Mouse (Mus musculus): Measurements from ENCODE around the gene Prkag2. TPM values are rescaled to one million over a fixed set of nuclear protein-coding genes. Genes with fewer than 3 reads are reported as not detected.

Gene Prkag2
- polyA plus RNA-seq, 1 experiment from 2014 or later = 59.1 TPM

DNA sequence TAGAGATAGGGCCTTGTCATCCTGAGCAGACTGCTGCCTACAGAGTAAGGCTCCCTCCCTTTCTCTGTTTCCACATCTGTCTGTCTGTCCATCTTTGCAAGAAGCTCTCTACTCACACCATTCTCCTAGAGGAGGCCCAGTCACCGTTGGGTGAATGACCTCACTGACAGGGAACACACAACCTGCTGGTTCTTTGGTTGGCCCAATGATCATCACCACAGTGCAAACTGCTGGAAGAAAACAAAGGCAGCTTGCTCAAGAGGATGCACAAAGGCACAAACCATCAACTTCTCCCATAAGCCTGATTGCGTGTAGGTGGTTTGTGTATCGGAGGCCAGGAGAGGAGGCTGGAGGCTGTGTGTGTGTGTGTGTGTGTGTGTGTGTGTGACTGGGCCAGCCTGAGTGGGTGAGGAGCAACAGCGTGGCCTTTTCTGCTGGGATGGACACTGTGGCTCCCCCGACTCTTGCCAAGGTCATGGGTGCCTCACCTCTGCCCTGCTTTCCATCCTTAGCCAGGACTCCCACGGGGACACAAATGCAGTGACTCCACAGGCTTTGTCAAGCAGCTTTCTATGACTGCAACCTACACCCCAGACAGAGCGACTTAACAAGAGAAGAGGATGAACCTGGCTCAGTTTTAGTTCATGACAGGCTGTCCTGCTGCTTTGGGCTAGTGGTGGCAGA lies 149.4 kb downstream of the Prkag2 start:
- no peak overlapping the region for H3K9ac ChIP-seq (ENCODE audit: low read length)
- no peaks in the 10 kb centered on the region for H3K36me3 ChIP-seq (ENCODE audit: control insufficient read depth, insufficient read depth, low read length)
- no peak for DNase-seq (ENCODE audit: low spot score)
- no peaks in the 10 kb centered on the region for H3K9me3 ChIP-seq (ENCODE audit: control insufficient read depth, low read length)
- ATAC-seq (ENCODE audit: insufficient read depth, low FRiP score, low TSS enrichment) = no peak
- H3K4me3 ChIP-seq (ENCODE audit: low read depth, low read length) = no peak overlapping the region
- no peaks in the 10 kb centered on the region for H3K27me3 ChIP-seq (ENCODE audit: control insufficient read depth, insufficient read depth, low read length)
- no peaks in the 10 kb centered on the region for H3K4me1 ChIP-seq (ENCODE audit: control insufficient read depth, insufficient read depth, low read length)
- WGBS = 83% methylated on average over 7 of the region's 7 CpGs
- H3K27ac ChIP-seq (ENCODE audit: low read depth, low read length) = no peak overlapping the region
- H3K4me2 ChIP-seq (ENCODE audit: low read depth) = no peak overlapping the region

DNA sequence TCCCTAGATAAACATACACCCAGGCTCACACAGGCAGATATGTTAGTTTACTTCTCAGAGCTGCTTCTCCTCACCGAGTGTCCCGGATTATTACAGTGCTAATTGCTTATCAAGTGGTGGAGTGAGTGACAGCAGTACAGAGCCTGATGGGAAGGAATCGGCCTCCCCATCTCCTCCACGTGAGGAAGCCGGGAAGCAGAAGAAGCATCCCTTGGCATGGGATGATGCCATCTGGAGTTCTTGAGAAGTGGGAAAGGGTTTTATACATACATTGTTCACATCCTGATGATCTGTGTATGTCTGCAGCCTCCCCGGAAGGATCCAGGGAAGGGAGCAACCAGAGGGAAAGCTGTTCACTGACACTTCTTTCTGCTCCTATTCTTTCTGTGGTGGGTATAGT lies 150.4 kb downstream of the Prkag2 start:
- no peak overlapping the region for H3K4me3 ChIP-seq (ENCODE audit: low read depth, low read length)
- H3K9ac ChIP-seq (ENCODE audit: low read length) = no peak overlapping the region
- no peak overlapping the region for H3K27ac ChIP-seq (ENCODE audit: low read depth, low read length)
- no peaks in the 10 kb centered on the region for H3K27me3 ChIP-seq (ENCODE audit: control insufficient read depth, insufficient read depth, low read length)
- no peaks in the 10 kb centered on the region for H3K36me3 ChIP-seq (ENCODE audit: control insufficient read depth, insufficient read depth, low read length)
- no peaks in the 10 kb centered on the region for H3K9me3 ChIP-seq (ENCODE audit: control insufficient read depth, low read length)
- no peak for ATAC-seq (ENCODE audit: insufficient read depth, low FRiP score, low TSS enrichment)
- 81% methylated on average over 6 of the region's 6 CpGs for WGBS
- no peaks in the 10 kb centered on the region for H3K4me1 ChIP-seq (ENCODE audit: control insufficient read depth, insufficient read depth, low read length)
- no peak for DNase-seq (ENCODE audit: low spot score)
- no peak overlapping the region for H3K4me2 ChIP-seq (ENCODE audit: low read depth)

DNA sequence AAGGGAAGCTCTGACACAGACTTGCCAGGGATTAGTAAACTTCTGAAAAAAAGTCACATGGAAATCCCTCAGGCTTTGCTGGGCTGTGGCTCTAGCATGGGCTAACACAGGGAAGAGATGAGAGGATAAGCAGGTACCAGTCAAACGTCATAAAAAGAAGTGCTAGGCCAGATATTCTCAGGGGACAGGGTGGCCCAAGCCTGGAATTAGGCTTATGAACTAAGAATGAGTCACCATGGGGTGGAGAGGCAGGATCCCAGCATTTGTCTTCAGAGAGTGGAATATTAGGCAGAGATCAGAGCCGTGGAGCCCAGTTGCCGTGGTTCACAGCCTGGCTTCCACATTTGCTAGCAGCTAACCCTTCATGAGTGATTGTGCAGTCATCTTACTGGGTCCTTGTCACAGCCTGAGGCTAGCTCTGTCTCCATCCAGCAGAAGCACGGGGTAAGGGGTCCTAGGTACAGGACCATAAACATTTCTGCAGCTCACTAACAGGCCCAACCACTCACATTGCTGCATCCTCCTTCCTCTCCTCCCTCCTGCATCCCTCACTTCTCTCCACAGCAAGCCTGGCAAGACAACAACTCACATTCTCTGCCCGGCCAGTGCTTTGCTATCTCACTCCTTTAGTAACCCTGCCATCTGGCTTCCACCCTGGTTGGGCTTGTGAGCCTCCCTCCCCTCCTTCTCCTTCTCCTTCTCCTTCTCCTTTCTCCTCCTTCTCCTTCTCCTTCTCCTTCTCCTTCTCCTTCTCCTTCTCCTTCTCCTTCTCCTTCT lies 162.2 kb downstream of the Prkag2 start:
- DNase-seq (ENCODE audit: low spot score) (no peak), ATAC-seq (ENCODE audit: insufficient read depth, low FRiP score, low TSS enrichment) (no peak)
- Histone ChIP-seq H3K9me3 (ENCODE audit: control insufficient read depth, low read length) (no peaks in the 10 kb centered on the region), H3K27ac (ENCODE audit: low read depth, low read length) (no peak overlapping the region), H3K9ac (ENCODE audit: low read length) (no peak overlapping the region), H3K4me2 (ENCODE audit: low read depth) (no peak overlapping the region), H3K4me3 (ENCODE audit: low read depth, low read length) (no peak overlapping the region), H3K4me1 (ENCODE audit: control insufficient read depth, insufficient read depth, low read length) (no peaks in the 10 kb centered on the region), H3K36me3 (ENCODE audit: control insufficient read depth, insufficient read depth, low read length) (no peaks in the 10 kb centered on the region), H3K27me3 (ENCODE audit: control insufficient read depth, insufficient read depth, low read length) (no peaks in the 10 kb centered on the region)
- 76% methylated on average over 5 of the region's 5 CpGs for WGBS

DNA sequence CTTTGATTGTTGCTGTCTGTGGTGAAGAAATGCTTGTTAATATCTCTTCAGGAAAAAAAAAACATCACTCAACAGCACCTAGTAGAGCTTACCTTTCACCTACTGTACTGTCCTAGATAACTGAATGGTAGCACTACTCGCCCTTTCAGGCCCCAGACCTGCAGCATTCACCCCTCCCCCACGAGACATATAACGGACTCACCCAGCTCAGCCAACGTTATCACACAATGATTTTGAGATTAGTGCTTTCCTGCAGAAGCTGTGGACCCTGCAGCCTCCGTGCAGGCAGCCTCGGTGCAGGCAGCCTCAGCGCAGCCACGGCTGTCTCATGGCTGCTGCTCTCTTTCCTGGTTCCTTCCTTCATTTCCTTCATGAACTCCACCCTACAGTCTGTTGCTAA lies 164.0 kb downstream of the Prkag2 start:
- ATAC-seq (ENCODE audit: insufficient read depth, low FRiP score, low TSS enrichment) (no peak), DNase-seq (ENCODE audit: low spot score) (no peak)
- Histone ChIP-seq H3K4me1 (ENCODE audit: control insufficient read depth, insufficient read depth, low read length) (no peaks in the 10 kb centered on the region), H3K36me3 (ENCODE audit: control insufficient read depth, insufficient read depth, low read length) (no peaks in the 10 kb centered on the region), H3K9ac (ENCODE audit: low read length) (no peak overlapping the region), H3K4me3 (ENCODE audit: low read depth, low read length) (no peak overlapping the region), H3K9me3 (ENCODE audit: control insufficient read depth, low read length) (no peaks in the 10 kb centered on the region), H3K4me2 (ENCODE audit: low read depth) (no peak overlapping the region), H3K27ac (ENCODE audit: low read depth, low read length) (no peak overlapping the region), H3K27me3 (ENCODE audit: control insufficient read depth, insufficient read depth, low read length) (no peaks in the 10 kb centered on the region)
- WGBS = 87% methylated on average over 8 of the region's 8 CpGs

DNA sequence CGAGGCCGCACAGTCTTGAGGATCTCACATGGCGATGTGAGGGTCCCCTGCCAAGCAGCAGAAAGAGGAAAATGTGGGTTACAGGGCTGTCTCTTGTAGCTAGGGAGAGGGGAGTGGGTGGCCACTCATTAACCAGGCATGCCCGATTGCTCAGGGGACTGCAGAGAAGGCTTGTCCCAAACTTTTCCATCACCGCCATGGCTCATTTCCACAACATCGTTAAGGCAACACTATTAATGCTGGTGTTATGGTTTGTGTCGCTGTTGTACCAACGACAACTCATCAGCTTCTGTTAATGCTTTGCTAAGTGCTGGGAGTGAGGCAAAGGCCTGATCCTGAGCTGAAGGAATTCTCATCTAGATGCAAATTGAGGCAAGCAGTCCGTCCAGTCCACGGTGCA lies 165.0 kb downstream of the Prkag2 start:
- ATAC-seq (ENCODE audit: insufficient read depth, low FRiP score, low TSS enrichment) (no peak), DNase-seq (ENCODE audit: low spot score) (no peak)
- no peaks in the 10 kb centered on the region for H3K27me3 ChIP-seq (ENCODE audit: control insufficient read depth, insufficient read depth, low read length)
- no peaks in the 10 kb centered on the region for H3K4me1 ChIP-seq (ENCODE audit: control insufficient read depth, insufficient read depth, low read length)
- no peaks in the 10 kb centered on the region for H3K9me3 ChIP-seq (ENCODE audit: control insufficient read depth, low read length)
- no peaks in the 10 kb centered on the region for H3K36me3 ChIP-seq (ENCODE audit: control insufficient read depth, insufficient read depth, low read length)
- H3K4me2 ChIP-seq (ENCODE audit: low read depth) = no peak overlapping the region
- H3K4me3 ChIP-seq (ENCODE audit: low read depth, low read length) = no peak overlapping the region
- H3K9ac ChIP-seq (ENCODE audit: low read length) = no peak overlapping the region
- H3K27ac ChIP-seq (ENCODE audit: low read depth, low read length) = no peak overlapping the region
- WGBS = 78% methylated on average over 10 of the region's 10 CpGs

DNA sequence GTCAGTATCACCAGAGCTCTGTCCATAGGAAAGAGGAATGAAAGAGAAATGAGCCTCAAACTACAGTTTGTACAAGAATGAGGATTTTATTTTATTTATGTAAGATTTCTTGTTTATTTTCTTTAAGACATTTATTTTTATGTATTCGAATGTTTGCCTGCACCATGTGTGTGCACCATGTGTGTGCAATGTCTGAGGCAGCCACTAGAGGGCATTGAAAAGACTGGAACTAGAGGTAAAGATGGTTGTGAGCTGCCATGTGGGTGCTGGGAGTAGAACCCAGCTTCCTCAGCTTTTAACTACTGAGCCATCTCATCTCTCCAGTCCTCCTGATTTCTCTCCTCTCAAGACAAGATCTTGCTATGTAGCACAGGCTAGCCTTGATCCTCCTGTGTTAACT lies 166.7 kb downstream of the Prkag2 start:
- Histone ChIP-seq H3K4me2 (ENCODE audit: low read depth) (no peak overlapping the region), H3K4me3 (ENCODE audit: low read depth, low read length) (no peak overlapping the region), H3K27me3 (ENCODE audit: control insufficient read depth, insufficient read depth, low read length) (no peaks in the 10 kb centered on the region), H3K36me3 (ENCODE audit: control insufficient read depth, insufficient read depth, low read length) (no peaks in the 10 kb centered on the region), H3K27ac (ENCODE audit: low read depth, low read length) (no peak overlapping the region), H3K9me3 (ENCODE audit: control insufficient read depth, low read length) (no peaks in the 10 kb centered on the region), H3K4me1 (ENCODE audit: control insufficient read depth, insufficient read depth, low read length) (no peaks in the 10 kb centered on the region), H3K9ac (ENCODE audit: low read length) (no peak overlapping the region)
- no peak for DNase-seq (ENCODE audit: low spot score)
- no peak for ATAC-seq (ENCODE audit: insufficient read depth, low FRiP score, low TSS enrichment)
- WGBS = 96% methylated on average over 1 of the region's 1 CpGs

DNA sequence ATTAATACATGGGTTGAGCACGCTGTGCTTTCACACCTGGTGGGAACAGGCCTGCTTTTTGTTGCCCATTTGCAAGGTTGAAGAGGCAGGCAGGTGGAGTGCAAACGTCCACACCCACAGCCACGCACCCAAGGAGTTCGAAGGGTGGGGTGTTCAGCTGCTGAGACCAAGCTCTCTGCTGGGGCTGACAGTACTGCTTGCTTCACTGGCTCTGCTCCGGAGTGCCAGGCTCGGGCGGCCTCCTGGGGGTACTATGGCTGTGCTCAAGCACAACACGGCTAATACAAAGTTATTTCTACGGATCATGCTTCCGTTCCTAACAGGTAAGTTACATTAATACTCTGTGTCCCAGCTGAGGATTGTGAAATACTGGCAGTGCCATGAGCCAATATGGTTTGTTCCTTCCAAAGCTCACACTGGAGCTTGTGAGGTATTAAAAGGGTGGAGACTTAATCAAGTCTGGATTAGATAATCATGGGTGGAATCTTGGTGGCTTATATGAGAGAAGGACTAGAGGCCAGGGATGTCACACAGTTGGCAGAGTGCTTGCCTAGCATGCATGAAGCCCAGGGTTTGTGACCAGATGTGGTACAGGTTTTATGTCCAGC lies 168.8 kb downstream of the Prkag2 start:
- H3K4me3 ChIP-seq (ENCODE audit: low read depth, low read length) = no peak overlapping the region
- H3K4me2 ChIP-seq (ENCODE audit: low read depth) = no peak overlapping the region
- no peaks in the 10 kb centered on the region for H3K4me1 ChIP-seq (ENCODE audit: control insufficient read depth, insufficient read depth, low read length)
- no peak for DNase-seq (ENCODE audit: low spot score)
- ATAC-seq (ENCODE audit: insufficient read depth, low FRiP score, low TSS enrichment) = no peak
- WGBS = 82% methylated on average over 10 of the region's 10 CpGs
- no peaks in the 10 kb centered on the region for H3K27me3 ChIP-seq (ENCODE audit: control insufficient read depth, insufficient read depth, low read length)
- H3K27ac ChIP-seq (ENCODE audit: low read depth, low read length) = no peak overlapping the region
- no peak overlapping the region for H3K9ac ChIP-seq (ENCODE audit: low read length)
- H3K9me3 ChIP-seq (ENCODE audit: control insufficient read depth, low read length) = no peaks in the 10 kb centered on the region
- no peaks in the 10 kb centered on the region for H3K36me3 ChIP-seq (ENCODE audit: control insufficient read depth, insufficient read depth, low read length)

DNA sequence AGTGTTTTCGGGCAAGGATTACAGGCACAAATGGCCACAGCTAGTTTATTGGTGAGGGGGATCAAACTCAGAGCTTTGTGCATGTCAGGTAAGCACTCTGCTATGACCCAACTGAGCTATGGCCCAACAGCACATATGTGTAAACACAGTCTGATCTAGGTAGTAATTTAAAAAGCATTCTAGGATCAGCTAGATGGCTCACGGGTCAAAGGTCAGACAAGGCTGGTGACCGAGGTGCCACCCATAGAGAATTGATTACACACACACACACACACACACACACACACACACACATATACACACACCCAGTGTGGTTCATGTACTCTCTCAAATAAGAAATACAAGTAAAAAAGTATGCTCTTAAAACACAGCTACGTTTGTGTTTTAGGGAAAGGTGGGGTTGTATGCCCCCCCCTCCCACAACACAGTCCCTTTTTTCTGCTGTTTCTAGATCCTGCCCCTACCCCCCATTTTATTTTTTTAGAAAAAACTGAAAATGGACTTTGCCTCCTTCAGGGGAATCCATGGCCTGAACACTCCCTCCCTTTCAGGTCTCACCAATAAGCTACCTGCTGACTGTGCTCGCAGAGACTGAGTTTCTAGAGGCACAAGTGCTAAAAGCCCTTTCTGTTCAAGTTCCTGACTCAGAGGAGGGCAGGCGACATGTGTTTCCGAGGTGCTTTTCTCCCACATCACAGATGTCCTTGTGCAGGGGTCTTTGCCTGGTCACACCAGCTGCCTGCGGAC lies 169.4 kb downstream of the Prkag2 start:
- Histone ChIP-seq H3K4me2 (ENCODE audit: low read depth) (no peak overlapping the region), H3K9ac (ENCODE audit: low read length) (no peak overlapping the region), H3K9me3 (ENCODE audit: control insufficient read depth, low read length) (no peaks in the 10 kb centered on the region), H3K4me1 (ENCODE audit: control insufficient read depth, insufficient read depth, low read length) (no peaks in the 10 kb centered on the region), H3K27ac (ENCODE audit: low read depth, low read length) (no peak overlapping the region), H3K4me3 (ENCODE audit: low read depth, low read length) (no peak overlapping the region), H3K36me3 (ENCODE audit: control insufficient read depth, insufficient read depth, low read length) (no peaks in the 10 kb centered on the region), H3K27me3 (ENCODE audit: control insufficient read depth, insufficient read depth, low read length) (no peaks in the 10 kb centered on the region)
- no peak for ATAC-seq (ENCODE audit: insufficient read depth, low FRiP score, low TSS enrichment)
- no peak for DNase-seq (ENCODE audit: low spot score)
- 76% methylated on average over 8 of the region's 8 CpGs for WGBS

Data from neural tube, embryonic 11.5 days (tissue).